Mouse (Mus musculus) cerebellum, adult 2 months (tissue): ENCODE measurements at regions not wholly inside any gene's neighbourhood (a gene's known extent, or its start where the extent isn't known, plus 50 kb on each side); places are given as distances from the start of the nearest gene placed in this dataset.

Source experiments
- CTCF ChIP-seq: fragments of 200-500 bp; IDR thresholded peaks from 2 replicates; pipeline ENCODE4 v1.5.1; 2011; ENCODE audit warnings: low read depth, mild to moderate bottlenecking, control low read depth, low read length, moderate library complexity, borderline replicate concordance; ENCODE audit not compliant: insufficient read depth
- POLR2A ChIP-seq: fragments of 200-500 bp; IDR thresholded peaks from 2 replicates; pipeline ENCODE4 v1.6.1; 2011; ENCODE audit warnings: low read length, control low read depth, borderline replicate concordance; ENCODE audit not compliant: insufficient read depth

- TF ChIP-seq POLR2A (no peak), CTCF (no peak)
Observed at GRCm38 (mm10) chr3:115213477-115213876, 309.6 kb downstream of the Olfm3 start.
